Mouse (Mus musculus) layer of hippocampus, postnatal 25 days (tissue): ENCODE data around the gene Ivd. TPM values are rescaled to one million over a fixed set of nuclear protein-coding genes. Genes with fewer than 3 reads are reported as not detected.

Source experiments
- DNase-seq, 2 experiments: peaks; one replicate each; pipeline ENCODE4 v3.0.0; 2022; ENCODE audit warnings: mixed read lengths in 2 of 2, low spot score in 1 of 2; ENCODE audit errors: extremely low spot score in 1 of 2
- total RNA-seq, 2 experiments: library from RNA; stranded (reverse); gene quantifications; 2 replicates each; pipeline ENCODE4 v1.2.3; 2021

The Ivd gene
- 100 to 1,000 TPM in 1 of 2 experiments, 10 to 100 TPM in 1; 85.9 to 101 TPM for total RNA-seq

- DNase-seq, result peak; percentile 79 to 81
Measured at GRCm38 (mm10) chr2:118861454-118862339, at the start of gene Ivd. Gene Ivd (plus strand): TSS chr2:118861954.

DNA sequence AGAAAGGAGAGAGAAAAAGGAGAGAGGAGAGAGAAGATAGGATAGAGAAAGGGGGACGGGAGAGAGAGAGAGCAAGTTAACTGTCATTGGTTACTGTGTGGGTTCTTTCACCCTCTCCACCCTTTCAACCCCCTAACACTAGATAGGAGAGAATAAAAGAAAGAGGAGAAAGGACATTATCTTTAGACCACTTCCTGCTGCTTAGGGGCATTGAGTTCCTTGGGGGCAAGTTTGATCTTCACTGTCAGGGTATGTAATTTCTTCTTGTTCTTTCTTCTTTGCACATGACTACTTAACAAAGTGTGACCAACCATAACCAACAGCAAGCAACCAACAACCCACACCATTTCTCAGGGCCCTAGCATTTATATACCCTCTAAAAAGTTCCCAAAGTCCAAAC, 49.0 kb upstream of the Ivd start:
- DNase-seq, result no peak

DNA sequence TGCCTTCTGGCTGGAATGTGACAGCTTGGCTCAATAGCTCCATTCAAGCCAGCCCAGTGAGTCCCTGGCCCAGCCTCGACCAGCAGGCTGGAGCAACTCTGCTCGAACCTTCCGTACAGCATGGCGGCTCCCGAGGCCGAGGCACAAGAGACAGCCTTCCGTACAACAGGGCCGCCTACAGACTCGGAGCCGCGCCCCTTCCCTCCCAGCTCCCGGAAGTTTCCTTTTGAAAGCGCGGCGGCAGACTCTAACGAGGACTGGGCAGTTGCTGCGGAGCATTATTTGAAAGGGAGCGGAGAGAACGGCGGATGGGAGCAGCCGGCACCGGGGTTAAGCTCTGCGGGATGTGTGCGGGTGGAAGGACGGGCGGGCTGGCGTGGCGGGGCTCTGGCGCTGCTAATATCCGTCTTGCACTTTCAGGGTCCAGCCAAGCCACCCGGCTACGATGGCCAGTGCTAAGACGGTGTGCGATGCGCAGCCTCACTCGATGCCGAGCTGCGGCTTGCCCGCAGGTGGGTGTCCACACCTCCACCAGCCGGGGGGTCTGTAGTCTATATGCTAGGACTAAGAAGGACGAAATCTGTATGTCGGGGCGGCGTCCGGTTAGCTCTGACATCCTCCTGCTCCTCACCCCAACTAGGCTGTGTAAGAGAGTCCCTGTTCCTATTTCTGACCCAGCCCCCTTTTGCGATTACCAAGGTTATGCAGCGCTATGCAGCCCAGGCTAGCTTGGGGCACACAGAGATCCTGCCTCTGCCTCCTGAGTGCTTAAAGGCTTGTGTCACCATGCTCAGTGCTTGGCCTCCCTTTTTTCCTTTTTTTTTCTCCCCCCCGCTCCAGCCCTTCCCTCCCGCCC, 47.5 kb upstream of the Ivd start, which contains the start of gene Knstrn:
Gene Knstrn (plus strand): TSS at position 23 of the 856 bp plus-strand sequence.
- DNase-seq, result peak; percentile 63 to 79

- no peak for DNase-seq
Measured at GRCm38 (mm10) chr2:118822800-118823199, 39.0 kb upstream of the Ivd start.

GRCm38 (mm10) chr2:118824396-118824795, 37.4 kb upstream of the Ivd start:
- DNase-seq, result no peak

- no peak for DNase-seq
Measured at GRCm38 (mm10) chr2:118829096-118829495, 32.7 kb upstream of the Ivd start.

DNA sequence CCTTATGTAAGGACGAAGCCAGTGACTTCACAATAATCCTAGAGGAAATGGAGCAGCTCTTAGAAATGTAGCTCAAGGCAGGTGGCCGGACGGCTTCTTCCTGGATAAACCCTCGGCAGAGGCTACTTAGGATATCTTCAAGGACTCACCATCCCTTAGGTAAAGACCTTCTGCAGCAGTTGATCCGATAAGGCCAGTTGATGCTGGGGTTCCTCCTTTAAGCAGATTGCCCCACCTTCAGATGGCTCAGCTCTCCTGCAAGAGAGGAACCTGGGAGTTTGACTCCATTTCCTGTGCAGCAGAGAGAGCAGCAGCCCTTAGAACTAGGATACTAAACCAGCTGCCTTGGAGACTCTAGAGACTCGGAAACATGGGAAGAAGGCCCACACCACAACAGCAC, 27.7 kb upstream of the Ivd start:
- no peak for DNase-seq

- DNase-seq, result no peak
Measured at GRCm38 (mm10) chr2:118835115-118835514, 26.6 kb upstream of the Ivd start.

- no peak for DNase-seq
Measured at GRCm38 (mm10) chr2:118838330-118838729, 23.4 kb upstream of the Ivd start.

DNA sequence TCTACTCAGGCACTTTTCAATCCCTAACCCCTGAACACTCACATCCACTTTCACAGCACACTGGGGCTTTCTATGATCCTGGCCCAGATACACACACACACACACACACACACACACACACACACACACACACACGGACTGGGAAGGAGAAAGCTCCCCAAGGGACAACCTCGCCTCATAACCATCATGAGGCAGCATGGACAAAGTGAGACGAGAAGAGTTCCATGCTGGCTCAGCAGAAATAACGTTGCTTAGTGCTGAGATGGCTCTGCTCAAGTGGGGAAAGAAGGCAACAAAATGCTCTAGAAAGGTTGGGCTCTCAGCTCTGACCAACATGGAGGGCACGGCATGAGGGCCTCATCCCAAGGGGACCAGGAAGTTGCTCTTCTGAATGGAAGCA, 20.6 kb upstream of the Ivd start:
- no peak for DNase-seq

- no peak for DNase-seq
Measured at GRCm38 (mm10) chr2:118841774-118842173, 20.0 kb upstream of the Ivd start.

GRCm38 (mm10) chr2:118844427-118844826, 17.3 kb upstream of the Ivd start:
- no peak for DNase-seq

GRCm38 (mm10) chr2:118846246-118846645, 15.5 kb upstream of the Ivd start:
- no peak for DNase-seq

DNA sequence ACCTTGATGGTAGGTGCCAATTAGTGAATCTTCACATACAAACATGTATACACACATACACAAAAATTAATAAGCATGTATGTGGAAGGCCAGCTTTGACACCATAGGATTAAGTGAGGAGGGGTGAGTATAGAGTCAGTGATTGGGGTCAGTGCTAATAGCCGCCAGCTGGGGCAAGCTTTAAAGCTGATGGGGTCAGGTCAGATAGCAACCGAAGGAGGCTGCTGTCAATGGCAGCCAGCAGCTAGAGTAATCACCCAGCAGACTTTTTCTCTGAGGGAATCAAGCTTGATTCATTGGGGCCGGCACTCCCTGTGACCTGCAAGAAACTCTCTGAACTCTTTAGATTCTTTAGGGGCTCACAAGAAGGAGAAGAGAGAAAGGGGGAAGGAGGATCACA, 10.0 kb upstream of the Ivd start:
- DNase-seq, result no peak

GRCm38 (mm10) chr2:118862340-118862675, 554 bp downstream of the Ivd start:
- DNase-seq, result no peak

GRCm38 (mm10) chr2:118870601-118871000, 8.8 kb downstream of the Ivd start:
- no peak for DNase-seq

DNA sequence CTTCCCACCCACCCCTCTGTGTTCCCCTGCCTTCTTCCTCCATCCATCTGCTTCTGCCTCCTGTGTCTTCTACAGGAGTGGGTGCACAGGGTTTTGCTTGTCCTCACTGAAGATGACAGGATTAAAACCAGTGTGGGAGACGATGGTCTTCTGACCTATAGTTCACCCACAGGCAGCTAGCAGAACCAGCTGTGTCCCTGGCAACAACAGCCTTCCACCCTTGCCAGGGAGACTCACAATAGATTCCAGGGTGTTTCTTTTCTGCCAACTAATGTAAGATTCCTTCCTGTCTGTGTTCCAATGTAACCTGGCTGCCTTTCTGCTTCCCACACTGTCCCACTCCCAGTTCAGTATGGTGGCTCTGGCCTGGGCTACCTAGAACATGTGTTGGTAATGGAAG, 9.3 kb downstream of the Ivd start:
- no peak for DNase-seq

DNA sequence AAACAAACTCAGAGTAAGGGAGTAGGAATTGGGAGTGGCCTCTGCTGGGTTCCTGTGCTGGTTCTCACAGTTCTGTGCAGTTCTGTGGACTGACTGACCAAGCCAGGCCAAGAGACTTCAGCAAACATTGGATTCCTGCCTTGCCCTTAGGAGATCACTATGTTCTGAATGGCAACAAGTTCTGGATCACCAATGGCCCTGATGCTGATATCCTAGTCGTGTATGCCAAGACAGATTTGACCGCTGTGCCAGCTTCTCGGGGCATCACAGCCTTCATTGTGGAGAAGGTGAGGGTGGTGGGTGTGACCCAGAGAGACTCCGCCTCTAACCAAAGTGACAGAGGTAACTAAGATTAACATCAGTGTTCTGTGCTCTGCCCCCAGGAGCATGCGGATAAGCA, 11.3 kb downstream of the Ivd start:
- DNase-seq, result no peak

DNA sequence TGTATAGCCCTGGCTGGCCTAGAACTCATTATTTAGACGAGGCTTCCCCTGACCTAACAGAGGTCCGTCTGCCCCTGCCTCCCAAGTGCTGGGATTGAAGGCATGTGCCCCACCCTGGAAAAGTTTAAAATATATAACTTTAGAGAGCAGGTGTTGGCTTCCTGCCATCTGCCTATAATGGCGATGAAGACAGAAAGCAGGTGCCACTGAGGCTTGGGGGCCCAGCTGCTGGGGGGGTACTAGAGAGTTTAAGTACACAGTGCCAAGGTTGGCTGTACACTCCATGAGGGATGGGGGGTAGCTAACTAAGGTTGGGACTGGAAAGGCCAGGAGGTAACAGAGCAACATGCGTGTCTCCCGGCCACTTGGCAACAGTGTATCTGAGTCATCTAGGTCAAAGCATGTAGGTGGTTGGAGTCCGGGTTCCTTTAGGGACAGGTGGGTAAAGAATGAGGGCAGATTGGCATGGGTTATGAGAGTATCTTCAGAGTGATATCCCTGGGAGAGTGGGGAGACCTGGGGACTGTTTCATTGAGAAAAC, 12.2 kb downstream of the Ivd start:
- DNase-seq, result no peak

- DNase-seq, result no peak
Measured at GRCm38 (mm10) chr2:118875316-118875715, 13.6 kb downstream of the Ivd start.

GRCm38 (mm10) chr2:118876453-118876852, 14.7 kb downstream of the Ivd start:
- DNase-seq, result no peak
